Mouse (Mus musculus) kidney, adult 2 months (tissue): ENCODE measurements around the gene Scrg1. TPM values are rescaled to one million over a fixed set of nuclear protein-coding genes. Genes with fewer than 3 reads are reported as not detected.
A peak's percentile ranks its signal among the peaks of the same experiment; 100 is the strongest.
"Not testable (repeated sequence)": the region's sequence is repeated elsewhere in the genome, so short reads cannot be mapped to it uniquely, and the experiment has no call there.

Experiments used
- DNase-seq: peaks from one replicate; pipeline ENCODE4 v3.0.0; 2021
- H3K27ac ChIP-seq: fragments of 200-500 bp; 2 replicates; pipeline ENCODE4 v1.5.1; 2012; ENCODE audit warnings: low read depth, low read length, control low read depth, inconsistent platforms; ENCODE audit not compliant: insufficient read depth
- H3K27me3 ChIP-seq: fragments of 200-500 bp; replicated peaks from 2 replicates; pipeline ENCODE4 v1.6.1; 2012; ENCODE audit warnings: mild to moderate bottlenecking, moderate library complexity, low read length, inconsistent platforms; ENCODE audit not compliant: control insufficient read depth, insufficient read depth
- H3K36me3 ChIP-seq: fragments of 200-500 bp; 2 replicates; pipeline ENCODE4 v1.6.1; 2012; ENCODE audit warnings: mild to moderate bottlenecking, moderate library complexity, low read length, inconsistent platforms; ENCODE audit not compliant: control insufficient read depth, insufficient read depth
- H3K4me1 ChIP-seq: fragments of 200-500 bp; 2 replicates; pipeline ENCODE4 v1.6.1; 2011; ENCODE audit warnings: low read length; ENCODE audit not compliant: control insufficient read depth, insufficient read depth
- H3K4me3 ChIP-seq: fragments of 200-500 bp; 2 replicates; pipeline ENCODE4 v1.5.1; 2011; ENCODE audit warnings: mild to moderate bottlenecking, low read depth, low read length, control low read depth; ENCODE audit not compliant: insufficient read depth
- CTCF ChIP-seq: fragments of 200-500 bp; conservative IDR thresholded peaks from 2 replicates; pipeline ENCODE4 v1.5.1; 2011; ENCODE audit warnings: low read depth, mild to moderate bottlenecking, control low read depth, low read length, moderate library complexity, mixed read lengths; ENCODE audit not compliant: insufficient read depth, insufficient read length
- POLR2A ChIP-seq: fragments of 200-500 bp; IDR thresholded peaks from one replicate; pipeline ENCODE4 v1.6.1; 2011; ENCODE audit warnings: low read depth, low read length, control low read depth
- WGBS: fragments of 180-500 bp; shearing (Covaris S2); methylation state at CpG from one replicate; pipeline ENCODE4 v1.1.7; 2018; 5-methylcytosine and 5-hydroxymethylcytosine counted together
- polyA plus RNA-seq: library from polyadenylated mRNA; depleted of rRNA; stranded (reverse); fragments of >200 nt; gene quantifications from 2 replicates; pipeline ENCODE4 v1.2.3, GENCODE M21; 2012

The Scrg1 gene
- polyA plus RNA-seq, 1 experiment, result 1.2 TPM

DNA sequence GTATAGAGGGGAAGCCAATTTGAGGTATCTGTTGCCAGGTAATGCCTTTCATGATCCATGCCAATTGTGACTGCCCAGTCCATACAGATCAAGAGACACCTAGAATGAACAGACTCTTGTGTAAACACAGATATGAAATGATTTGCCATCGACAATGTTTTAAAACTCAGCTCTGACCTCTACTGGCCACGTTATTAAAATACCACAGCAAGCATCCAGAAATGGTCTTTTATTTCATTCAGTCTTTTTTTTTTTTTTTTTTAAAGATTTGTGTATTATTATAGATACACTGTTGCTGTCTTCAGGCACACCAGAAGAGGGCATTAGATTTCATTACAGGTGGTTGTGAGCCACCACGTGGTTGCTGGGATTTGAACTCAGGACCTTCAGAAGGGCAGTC is 29.6 kb upstream of the Scrg1 start:
- Histone ChIP-seq H3K27me3 (no peaks in the 10 kb centered on the region), H3K4me3 (no peak overlapping the region), H3K36me3 (no peaks in the 10 kb centered on the region), H3K4me1 (peaks cover 5% of the 10 kb centered on the region), H3K27ac (no peak overlapping the region)
- no peak for TF ChIP-seq POLR2A
- no peak for TF ChIP-seq CTCF
- peak; percentile 45 for DNase-seq
- 12% methylated on average over 3 of the region's 3 CpGs for WGBS

DNA sequence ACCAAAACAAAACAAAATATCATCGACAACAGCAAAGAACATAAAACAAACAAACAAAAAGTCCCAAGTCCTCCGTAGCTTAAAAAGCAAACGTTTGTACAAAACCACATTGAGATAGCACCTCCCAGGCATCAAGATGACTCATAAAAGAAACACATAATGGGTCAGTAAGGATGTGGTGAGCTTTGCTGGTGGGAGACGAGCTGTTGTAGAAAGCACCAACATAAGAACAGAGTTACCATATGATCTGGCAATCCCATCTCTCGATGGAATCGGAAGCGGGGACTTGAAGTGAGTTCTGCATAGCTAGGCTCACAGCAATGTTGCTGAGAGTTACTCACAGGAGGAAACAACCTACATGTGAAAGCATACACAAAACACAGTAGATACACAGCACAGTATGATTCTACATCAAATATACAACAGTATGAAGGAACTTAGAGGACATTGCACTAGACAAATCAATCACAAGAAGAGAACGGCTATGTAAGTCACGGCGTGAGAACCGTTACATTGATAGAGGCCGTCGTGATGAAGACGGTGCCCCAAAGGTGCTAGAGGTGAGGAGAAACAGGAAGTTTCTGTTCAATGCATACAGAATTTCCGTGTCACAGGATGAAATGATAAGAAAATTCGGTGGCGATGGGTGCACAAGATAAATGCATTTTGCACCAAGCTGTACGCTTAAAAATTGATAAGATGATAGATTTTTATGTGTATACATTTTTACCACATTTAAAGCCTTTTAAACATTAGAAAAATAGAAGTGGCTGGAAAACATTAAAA is 27.9 kb upstream of the Scrg1 start:
- Histone ChIP-seq H3K27me3 (no peaks in the 10 kb centered on the region), H3K27ac (no peak overlapping the region), H3K4me3 (no peak overlapping the region), H3K4me1 (peaks cover 5% of the 10 kb centered on the region), H3K36me3 (no peaks in the 10 kb centered on the region)
- WGBS, result 62% methylated on average over 18 of the region's 18 CpGs
- DNase-seq, result no peak
- TF ChIP-seq POLR2A (no peak), CTCF (no peak)

DNA sequence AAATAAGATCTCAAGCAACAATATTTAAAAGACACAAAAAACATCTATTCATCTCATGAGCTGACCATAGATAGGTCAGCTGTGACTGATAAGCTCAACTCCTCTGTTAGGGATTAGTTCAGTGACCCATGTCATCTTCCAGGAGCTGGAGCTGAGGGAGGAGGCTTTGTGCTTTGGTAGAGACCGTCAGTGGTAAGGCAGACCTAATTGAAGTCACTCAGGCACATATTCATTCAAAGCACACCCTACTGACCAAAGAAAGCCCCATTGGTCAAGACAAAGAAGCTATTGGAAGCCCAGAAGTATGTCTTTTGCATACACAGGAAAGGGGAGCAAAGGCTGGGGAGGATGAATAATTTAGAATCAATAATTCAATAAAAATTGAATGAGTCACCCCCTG is 27.2 kb upstream of the Scrg1 start:
- Histone ChIP-seq H3K27ac (no peak overlapping the region), H3K27me3 (no peaks in the 10 kb centered on the region), H3K4me1 (peaks cover 5% of the 10 kb centered on the region), H3K4me3 (no peak overlapping the region), H3K36me3 (no peaks in the 10 kb centered on the region)
- 17% methylated on average over 1 of the region's 1 CpGs for WGBS
- TF ChIP-seq POLR2A, result no peak
- no peak for TF ChIP-seq CTCF
- DNase-seq, result no peak

DNA sequence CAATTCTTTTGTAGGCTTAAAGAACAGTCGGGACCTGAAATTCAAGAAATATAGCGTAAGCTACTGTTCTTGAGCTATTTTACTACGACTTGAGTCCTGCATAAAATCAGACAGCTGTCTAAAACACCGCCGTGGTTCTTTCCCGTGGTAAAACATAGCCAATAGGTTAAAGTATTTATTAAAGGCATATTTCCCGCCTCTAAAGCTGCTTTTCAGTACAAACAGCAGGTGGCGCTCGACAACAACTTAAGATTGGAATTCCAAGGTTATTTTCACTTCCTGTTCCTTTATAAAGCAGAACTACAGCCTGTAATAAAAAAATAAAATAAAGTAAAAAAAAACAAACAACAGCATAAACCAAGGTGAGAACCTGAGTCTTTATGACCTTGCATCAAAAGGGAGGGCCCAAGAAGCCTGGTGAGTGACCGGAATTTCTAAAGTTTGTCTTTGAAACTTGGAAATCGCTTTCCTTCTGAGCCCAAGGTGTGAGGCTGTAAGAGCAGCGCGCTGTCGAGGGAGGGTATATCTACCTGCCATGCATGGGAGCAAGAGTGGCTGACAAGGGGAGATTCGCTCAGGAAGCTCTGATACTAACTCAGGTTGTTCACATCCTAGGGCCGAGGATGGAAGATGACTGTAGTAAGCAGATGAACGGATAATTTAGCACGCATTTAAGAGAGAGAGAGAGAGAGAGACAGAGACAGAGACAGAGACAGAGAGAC is 26.4 kb upstream of the Scrg1 start:
- WGBS, result 30% methylated on average over 18 of the region's 18 CpGs
- no peak overlapping the region for H3K4me3 ChIP-seq
- peak; percentile 82 for DNase-seq

DNA sequence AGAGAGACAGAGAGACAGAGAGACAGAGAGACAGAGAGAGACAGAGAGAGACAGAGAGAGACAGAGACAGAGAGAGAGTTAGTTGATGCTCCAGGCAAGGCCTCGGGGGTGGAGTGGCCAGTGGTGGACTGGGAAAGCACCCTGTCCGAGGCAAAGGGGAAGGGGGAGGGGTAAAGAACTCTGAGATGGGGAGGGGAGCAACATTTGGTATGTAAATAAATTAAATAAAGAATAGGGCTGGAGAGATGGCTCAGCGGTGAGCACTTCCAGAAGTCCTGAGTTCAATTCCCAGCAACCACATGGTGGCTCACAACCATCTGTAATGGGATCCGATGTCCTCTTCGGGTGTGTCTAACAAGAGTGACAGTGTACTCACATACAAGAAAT is 25.8 kb upstream of the Scrg1 start:
- DNase-seq, result not testable (repeated sequence)

More for the DNA sequence above, 26.4 kb upstream of the Scrg1 start:
- H3K36me3 ChIP-seq, result no peaks in the 10 kb centered on the region
- TF ChIP-seq POLR2A (no peak), CTCF (0 out of 2 replicates have a peak, but pooled peaks have one; percentile 3)
- peak overlapping the region; percentile 44; the same call in 1 of the 2 replicates for H3K27ac ChIP-seq
- H3K4me1 ChIP-seq, result peaks cover 5% of the 10 kb centered on the region
- no peaks in the 10 kb centered on the region for H3K27me3 ChIP-seq

DNA sequence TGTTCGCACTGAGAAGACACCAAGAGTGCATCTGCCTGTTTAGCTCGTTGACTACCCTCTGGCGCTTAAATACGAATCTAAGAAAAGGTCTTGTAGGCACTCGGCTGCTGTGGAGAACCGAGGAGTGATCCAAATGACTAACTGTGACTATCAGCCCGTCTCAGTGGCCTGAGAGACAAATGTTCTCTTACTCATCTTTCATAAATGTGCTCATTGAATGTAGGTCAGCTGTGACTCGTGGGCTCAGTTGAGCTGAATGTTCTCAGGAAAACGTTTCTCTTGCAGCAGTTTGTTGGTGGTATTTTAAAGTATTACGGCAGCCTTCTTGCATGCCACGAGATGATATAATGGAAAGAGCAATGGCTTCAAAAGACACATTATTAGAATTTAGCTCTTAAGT is 24.8 kb upstream of the Scrg1 start:
- H3K36me3 ChIP-seq, result no peaks in the 10 kb centered on the region
- no peak overlapping the region for H3K4me3 ChIP-seq
- H3K4me1 ChIP-seq, result peaks cover 5% of the 10 kb centered on the region
- H3K27me3 ChIP-seq, result no peaks in the 10 kb centered on the region
- no peak for DNase-seq
- 80% methylated on average over 11 of the region's 11 CpGs for WGBS
- no peak overlapping the region for H3K27ac ChIP-seq
- TF ChIP-seq POLR2A, result no peak
- no peak for TF ChIP-seq CTCF

More for the DNA sequence above, 25.8 kb upstream of the Scrg1 start:
- 67% methylated on average over 5 of the region's 5 CpGs for WGBS
- H3K36me3 ChIP-seq, H3K4me1 ChIP-seq, H3K27ac ChIP-seq, H3K4me3 ChIP-seq, H3K27me3 ChIP-seq: not testable (repeated sequence)

DNA sequence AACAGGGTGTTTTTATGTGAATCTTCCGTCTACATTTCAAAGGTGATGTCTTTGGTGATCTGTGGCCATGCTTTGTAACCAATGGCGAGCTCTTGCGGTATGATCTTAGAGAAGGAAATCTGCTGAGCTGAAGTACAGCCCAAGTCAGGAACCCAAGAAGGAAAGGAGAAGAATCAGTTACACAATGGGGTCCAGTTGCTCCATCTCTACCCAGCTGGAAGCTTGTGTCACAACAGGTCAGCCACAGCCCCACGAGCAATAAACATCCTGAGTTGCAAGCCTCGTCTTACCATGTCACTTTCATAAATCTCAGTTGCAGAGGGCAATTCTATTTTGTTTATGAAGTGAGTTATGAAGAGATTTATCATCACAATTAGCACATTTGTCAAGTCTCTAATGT is 22.9 kb upstream of the Scrg1 start:
- WGBS, result 80% methylated on average over 5 of the region's 5 CpGs

More for the DNA sequence above, 22.9 kb upstream of the Scrg1 start:
- no peak for DNase-seq
- no peak overlapping the region for H3K4me3 ChIP-seq
- no peak for TF ChIP-seq POLR2A
- H3K27ac ChIP-seq, result no peak overlapping the region
- H3K27me3 ChIP-seq, result no peaks in the 10 kb centered on the region
- peaks cover 5% of the 10 kb centered on the region for H3K4me1 ChIP-seq
- no peaks in the 10 kb centered on the region for H3K36me3 ChIP-seq
